Mouse (Mus musculus): ENCODE results near the gene Acot11. TPM values are rescaled to one million over a fixed set of nuclear protein-coding genes. Genes with fewer than 3 reads are reported as not detected.

Acot11 gene
- total RNA-seq (2021), result 10 to 100 TPM; 12.8 to 26.7 TPM

DNA sequence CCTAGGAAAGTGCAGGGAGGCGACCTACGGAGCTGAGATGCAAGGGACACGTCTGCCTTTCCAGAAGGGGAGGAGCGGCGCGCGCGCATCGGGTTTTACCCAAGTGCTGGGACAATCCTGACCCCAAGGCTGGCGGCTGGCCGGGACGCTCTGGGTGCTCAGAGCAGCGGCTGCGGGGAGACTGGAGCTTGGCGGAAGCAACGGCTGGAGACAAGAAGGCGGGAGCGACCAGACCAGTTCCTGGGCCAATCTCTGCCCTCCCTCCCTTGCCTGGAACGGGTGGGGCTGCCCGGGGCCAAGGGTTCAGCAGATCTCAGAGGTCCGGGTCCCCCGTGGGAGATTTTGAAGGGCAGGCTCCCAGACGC, at the start of gene Acot11:
TSS of gene Acot11 (minus strand) at position 89 of the 365 bp plus-strand sequence.
- peak; percentile 70 to 78 for DNase-seq
- intact Hi-C loops (cut with DNase I), result loop anchor here (10.0 kb wide), 2 partner anchors 190 to 360 kb away; partner anchors contain the start of gene Lexm

DNA sequence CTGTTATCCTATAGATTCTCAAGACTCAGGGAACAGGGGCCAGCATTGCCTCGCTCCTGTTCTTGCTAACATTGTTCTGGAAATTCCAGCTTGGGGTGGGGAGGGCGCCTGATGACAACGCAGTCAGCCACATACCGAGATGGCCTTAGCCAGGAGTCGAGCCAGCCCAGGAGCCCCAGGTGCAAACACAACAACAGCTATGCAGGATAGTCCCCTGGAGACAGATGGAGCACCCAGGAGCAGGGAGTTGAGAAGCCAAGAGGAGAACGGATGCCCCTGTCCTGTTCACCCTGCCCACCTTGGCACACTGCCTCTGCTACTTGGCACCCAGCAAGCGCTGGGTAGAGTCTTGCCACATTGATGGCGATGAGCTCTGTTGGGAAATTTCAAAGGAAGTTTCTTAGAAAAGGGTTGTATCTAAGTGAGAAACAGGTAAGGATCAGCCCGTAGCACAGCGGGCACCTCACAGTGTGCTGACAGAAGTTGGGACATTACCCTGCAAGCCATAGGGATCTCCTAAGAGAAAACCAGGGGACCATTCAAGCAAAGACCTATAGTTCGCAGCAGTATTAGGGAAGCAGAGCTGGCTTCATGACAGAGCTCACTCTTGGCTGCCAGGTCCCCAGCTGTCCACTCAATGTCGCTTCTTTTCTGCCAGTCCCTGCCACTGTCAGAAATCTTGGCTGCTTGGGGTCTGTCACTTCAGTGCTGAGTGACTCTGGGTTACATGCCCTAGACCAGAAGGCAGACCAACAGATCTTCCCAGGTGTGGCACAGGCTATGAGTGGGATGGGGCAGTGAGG, 43.7 kb upstream of the Acot11 start:
- DNase-seq, result no peak
- intact Hi-C loops (cut with DNase I), result loop anchor here (2.0 kb wide), 1 partner anchor 18 kb away; no protein-coding TSS in a partner anchor

DNA sequence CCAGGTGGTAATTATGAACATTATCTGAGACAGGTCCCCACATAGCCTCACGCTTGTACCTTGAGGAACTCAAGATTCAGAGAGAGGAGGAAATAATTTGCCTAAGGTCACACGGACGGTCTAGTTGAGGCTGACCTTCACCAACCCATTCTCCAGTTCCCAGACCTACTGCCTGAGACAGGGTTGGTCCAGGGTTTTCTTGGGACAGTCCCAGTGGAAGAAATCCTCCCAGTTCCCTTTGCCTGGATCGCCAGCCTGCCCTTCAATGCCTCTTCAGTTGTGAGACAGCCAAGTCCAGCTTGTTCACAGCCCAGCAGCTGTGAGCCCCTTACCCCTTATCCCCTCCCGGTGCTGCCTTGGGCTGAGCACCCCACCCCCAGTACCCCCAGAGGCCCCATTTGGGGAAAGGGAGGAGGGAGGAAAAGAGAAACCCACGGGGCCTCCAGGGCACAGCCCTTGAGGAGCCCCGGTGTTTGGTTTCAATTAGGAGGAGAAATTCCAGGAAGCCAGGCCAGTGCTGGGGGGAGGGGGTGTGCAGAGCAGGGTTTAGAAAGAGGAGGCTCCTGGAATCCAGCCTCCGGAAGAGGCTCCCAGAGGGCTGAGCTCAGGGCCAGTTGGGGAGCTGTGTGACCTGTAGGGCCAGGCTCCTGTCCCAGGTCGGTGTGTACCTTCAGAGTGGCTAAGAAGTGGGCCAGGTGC, 42.9 kb upstream of the Acot11 start:
- peak; percentile 74 for DNase-seq
- intact Hi-C loops (cut with DNase I), result loop anchor here (2.0 kb wide), 1 partner anchor 19 kb away; no protein-coding TSS in a partner anchor

DNA sequence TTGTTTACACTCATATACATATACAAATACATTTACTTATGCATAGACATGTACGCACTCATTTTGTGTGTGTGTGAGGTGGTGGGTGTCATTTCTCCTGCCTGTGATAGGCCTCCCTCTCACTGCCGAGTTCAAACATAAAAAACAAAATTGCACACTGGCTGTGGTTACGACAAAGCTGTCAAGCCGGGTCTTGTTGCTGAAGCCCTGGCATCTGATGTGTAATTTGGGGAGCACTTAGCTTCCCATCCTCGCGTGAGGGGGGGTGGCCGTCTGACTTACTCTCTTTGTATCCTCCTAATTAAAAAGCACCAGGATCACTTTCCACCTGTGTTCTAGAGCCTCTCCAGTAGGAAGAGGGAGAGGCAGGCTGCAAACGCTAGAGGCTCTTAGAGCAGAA, 37.8 kb upstream of the Acot11 start:
- no peak for DNase-seq
- intact Hi-C loops (cut with DNase I), result no loop called here

DNA sequence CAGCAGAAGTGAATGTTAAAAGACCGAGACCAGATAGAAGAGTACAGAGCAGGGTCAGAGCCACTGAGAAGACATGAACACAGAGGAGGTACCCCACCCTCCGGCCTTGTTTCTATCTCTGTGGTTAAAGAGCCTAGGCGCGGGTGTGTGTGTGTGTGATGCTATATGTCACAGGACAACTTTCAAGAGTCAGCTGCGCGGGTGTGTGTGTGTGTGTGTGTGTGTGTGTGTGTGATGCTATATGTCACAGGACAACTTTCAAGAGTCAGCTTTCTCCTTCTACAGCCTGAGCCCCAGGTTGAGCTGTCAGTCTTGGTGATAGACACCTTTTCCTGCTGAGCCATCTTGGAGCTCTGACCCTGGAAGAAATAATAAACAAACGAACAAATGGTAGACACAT, 37.1 kb upstream of the Acot11 start:
- DNase-seq, result no peak
- intact Hi-C loops (cut with DNase I), result no loop called here

DNA sequence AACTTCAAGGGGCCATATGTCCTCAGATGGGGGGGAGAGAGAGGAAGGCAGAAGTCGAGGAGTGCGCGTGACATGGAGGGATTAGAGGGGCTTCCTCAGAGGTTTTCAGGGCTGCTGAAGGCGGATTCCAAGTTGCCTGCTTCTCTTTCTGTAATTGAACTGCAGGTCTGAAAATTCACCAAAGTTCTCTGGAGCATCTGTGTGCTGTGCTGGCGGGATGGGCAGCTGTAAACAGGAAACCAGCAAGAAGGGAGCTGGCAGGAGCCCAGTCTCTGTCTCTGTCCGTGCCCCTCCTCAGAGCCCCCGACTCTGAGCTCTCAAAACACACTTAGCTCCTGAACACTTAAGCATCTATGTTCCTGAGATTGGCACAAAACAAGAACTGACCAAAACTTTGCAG, 36.5 kb upstream of the Acot11 start:
- intact Hi-C loops (cut with DNase I), result no loop called here
- no peak for DNase-seq

DNA sequence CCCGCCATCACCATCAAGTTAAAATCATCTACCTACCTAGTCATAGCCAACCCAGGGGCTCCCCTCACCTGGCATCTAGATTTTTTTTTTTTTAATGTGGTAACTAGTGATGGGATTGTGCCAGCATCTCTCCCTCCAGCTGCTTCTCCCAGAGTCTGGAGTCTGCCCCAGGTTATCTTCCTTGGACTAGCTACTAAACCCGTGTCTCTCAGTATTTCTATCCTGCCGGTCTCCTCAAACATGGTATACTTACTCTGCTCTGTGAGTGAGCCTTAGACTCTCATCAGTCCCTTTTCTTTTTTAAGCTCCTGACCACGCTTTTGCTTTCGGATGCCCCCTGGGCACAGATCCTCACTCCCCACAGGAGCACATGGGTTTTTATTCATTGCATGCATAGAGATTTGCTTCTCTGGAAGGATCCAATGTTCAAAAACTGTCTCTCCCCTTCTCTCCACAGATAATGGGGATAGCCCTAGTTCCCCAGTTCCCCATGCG, 35.9 kb upstream of the Acot11 start:
- intact Hi-C loops (cut with DNase I), result loop anchor here (1.0 kb wide), 1 partner anchor 70 kb away; the partner anchor contains the start of gene Ssbp3
- no peak for DNase-seq

DNA sequence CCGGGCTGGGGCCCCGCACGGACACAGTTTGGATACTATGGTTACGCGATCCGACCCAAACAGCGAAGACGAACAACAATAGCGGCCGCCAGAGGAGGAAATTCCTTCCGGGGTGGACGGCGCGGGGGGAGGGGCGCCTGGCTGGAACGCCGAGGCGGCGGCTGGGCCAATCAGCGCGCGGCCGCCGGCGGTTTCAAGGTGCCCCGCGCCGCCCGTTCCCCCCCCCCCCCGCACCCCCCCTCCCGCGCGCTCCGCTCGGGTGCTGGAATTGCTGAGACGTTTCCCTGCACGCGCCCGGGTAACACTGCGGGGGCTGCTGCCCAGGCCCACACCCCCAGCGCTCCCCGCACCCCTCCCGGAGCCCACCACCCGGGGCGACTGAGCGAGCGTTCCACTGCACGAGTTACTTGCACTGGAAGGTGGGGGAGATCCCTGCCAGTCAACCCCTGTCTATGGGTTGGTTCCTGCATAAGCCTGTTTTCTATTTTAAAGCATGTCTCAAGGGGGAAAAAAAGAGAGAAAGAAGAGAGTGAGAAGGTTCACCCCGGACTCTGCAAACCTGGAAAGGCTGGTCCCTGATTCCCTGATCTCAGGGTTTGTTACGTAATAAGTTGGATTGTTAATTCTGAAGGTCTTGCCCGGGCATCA, 35.3 kb upstream of the Acot11 start:
- intact Hi-C loops (cut with DNase I), result loop anchor here (1.0 to 5.0 kb wide), 4 partner anchors 70 to 324 kb away; partner anchors contain the start of genes Cyb5rl, Mrpl37 and Ssbp3
- DNase-seq, result peak; percentile 94

DNA sequence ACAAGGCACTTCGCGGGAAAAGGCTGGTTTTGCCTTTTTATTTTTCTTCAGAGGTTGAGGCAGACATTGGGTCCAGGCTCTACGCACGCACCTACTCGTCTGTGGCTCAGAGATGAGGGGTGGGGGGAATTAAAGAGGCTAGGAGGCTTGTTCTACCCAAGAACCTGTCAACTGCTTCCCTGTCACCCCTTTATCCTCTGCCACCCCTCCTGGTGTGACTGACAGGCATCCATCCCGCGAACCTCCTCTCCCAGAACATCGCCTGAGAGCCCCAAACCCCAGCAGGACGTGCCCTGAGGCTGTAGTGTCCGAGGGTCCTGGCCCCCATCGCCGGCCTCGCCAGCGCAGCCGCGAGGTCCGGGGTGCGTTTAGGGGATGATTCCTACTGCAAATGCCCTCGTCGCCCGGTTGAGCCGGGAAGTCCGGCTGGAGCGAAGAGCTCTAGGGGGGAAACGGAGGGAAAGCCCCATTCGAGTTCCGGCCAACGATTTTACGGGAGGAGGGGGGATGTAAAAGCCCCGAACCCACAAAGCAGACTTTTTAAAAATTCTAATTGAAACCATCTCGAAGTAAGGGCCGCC, 34.5 kb upstream of the Acot11 start:
- peak; percentile 66 to 71 for DNase-seq
- intact Hi-C loops (cut with DNase I), result loop anchor here (1.0 to 5.0 kb wide), 3 partner anchors 149 to 325 kb away; partner anchors contain the start of genes Cyb5rl and Mrpl37

DNA sequence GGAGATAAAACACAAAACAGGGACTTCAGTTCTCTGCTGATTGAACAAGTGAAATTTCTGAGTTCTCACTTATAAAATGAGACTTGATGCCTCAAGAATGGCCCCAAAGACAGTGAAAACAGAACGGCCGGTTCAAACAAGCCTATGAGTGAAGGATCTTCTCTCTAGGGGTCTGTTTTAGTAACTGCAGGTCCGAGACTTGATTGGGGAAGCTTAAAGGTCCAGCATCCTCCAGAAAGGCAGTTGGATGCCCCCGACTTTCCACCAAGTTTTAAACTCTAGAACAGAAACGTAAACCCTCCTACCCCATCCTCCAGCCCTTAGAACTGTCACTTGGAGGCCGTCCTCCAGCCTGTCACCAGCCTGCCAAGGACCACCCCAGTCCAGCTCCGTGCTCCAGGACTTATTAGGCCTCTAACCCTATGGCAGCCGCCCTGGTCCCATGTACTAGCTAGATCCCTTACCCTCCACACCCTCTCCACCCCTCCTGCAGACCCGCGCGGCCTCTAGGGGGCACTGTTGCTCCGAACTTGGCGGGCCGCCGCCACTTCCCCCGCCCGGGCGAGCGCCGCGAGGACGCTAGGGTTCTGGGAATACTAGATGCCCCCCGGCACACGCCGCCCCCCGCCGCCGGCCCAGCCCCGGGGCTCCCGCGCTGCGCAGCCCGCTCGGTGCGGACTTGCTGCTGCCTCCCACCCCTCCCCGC, 33.9 kb upstream of the Acot11 start:
- peak; percentile 98 to 99 for DNase-seq
- intact Hi-C loops (cut with DNase I), result loop anchor here (1.0 to 5.0 kb wide), 3 partner anchors 150 to 326 kb away; partner anchors contain the start of genes Cyb5rl and Mrpl37

DNA sequence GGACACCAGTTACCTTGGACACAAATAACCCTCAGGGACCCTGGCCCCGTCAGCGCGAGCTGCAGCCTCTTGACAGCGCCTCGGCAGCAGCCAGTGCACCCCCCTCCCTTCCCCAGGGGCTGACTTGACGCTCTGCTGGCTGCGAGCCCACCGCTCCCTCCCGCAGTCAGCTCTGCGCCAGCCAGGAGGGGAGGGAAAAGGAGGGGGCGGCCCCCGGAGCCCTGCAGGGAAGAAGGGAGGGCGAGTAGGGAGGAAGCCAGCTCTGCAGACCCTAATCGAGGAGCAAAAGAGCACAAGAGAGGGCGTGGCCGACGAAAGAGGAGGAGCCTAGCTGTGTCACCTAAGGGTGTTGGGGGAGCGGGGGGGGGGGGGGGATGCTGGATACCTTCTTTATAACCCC, 33.2 kb upstream of the Acot11 start:
- peak; percentile 76 to 78 for DNase-seq
- intact Hi-C loops (cut with DNase I), result loop anchor here (5.0 kb wide), 1 partner anchor 229 kb away; the partner anchor contains the start of genes Cyb5rl and Mrpl37

DNA sequence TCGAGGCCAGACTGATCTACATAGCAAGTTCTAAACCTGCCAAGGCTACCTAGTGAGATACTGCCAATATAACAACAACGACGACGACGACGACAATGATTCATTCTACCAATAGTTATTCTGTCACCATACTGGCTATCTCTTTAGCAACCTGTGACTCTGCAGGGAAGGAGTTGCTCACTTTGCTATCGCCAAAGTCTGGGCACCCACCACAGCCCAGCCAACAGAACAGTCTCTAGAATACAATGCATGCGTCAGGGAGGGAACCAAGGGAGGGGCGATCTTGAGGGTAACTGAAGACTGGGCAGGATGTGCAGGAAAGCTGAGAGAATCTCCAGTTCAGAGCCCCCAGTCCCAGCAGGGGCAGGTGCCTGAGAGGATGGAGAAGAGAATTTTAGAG, 32.6 kb upstream of the Acot11 start:
- intact Hi-C loops (cut with DNase I), result loop anchor here (5.0 kb wide), 1 partner anchor 230 kb away; the partner anchor contains the start of genes Cyb5rl and Mrpl37

DNA sequence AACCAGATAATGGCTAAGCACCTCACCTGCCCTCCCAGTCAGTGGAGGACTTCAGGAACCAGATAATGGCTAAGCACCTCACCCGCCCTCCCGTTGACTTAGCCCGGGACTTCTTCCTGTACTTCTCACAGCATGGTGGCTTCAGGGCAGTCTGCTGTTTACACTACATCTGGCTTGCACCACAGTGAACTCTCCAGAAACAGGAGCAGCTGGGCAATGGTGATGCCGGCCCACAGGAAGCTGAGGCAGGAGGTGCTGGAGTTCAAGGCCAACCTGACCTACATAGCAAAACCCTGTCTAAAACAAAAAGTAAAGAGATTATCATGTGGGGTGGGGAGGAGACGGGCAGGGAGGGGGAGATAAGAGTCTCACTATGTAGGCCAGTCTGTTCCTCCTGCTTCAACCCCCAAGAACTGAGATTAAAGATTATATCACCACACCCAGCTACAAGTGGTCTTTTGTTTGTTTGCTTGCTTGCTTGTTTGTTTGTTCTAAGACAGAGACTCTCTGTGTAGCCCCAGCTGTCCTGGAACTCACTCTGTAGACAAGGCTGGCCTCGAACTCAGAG, 25.8 kb upstream of the Acot11 start:
- intact Hi-C loops (cut with DNase I), result no loop called here
- DNase-seq, result no peak

More for the DNA sequence above, 32.6 kb upstream of the Acot11 start:
- no peak for DNase-seq

DNA sequence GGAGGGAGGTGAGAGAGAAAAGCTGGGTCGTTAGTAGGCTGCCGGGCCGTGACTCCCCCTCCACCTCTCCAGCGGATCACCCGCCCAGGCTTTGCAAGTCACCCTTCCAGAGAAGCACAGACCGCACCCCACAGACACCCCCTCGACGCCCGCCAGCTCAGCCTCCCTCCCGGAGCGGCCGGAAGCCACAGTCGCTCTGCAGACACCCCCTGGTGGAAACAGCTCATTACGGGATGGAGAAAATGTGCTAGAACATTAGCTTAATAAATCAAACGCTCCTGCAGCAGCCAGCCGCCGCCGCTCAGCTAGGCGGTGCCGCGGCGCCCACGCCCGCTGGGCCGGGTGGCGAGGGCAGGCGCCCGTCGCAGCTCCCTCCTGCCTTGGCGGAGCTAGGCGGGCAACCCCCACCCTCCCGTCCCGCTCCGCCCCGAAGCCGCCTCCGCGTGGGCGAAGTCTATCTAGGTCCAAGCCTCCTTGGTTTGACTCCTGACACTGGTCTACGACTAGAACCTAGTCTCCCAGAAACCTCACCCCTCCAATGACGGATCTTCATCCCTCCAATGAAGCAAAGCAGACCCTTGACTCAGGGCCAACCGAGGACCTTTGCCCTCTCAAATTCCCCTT, 23.1 kb upstream of the Acot11 start:
- DNase-seq, result peak; percentile 76 to 83
- intact Hi-C loops (cut with DNase I), result no loop called here

DNA sequence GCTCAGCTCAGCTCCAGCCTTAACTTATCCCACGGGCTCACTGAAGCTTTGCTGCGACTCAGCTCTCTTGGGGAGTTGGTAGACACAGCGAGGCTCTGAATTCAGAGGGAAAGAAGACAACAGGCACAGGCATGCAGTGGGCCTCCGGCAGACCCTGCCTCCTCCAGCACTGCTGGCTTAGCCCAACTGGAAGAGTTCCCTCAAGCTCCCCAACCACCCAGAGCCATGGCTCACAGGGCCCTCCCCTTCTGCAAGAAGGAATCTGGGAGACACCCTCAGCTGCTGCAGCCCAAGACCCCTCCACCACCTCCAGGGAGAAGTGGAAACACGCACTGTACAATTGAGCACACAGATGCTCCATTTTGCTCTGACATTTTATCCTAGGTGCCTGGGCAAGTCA, 20.4 kb upstream of the Acot11 start:
- DNase-seq, result no peak
- intact Hi-C loops (cut with DNase I), result no loop called here

DNA sequence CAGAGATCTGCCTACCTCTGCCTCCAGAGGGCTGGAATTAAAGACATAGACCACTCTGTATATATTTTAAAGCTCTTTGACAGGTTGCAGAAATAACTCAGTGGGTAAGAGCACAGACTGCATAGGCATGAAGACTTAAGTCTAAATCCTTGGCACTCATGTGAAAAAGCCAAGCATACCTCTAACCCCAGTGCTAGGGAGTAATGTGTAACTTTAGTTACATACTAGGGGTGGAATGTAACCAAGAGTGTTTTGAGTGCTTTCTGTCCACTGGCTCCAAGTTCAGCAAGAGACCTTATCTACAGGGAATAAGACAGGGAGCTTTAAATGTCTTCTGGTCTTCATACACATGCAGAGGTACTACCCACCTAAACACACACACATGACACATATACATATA, 14.6 kb upstream of the Acot11 start:
- intact Hi-C loops (cut with DNase I), result no loop called here
- no peak for DNase-seq

DNA sequence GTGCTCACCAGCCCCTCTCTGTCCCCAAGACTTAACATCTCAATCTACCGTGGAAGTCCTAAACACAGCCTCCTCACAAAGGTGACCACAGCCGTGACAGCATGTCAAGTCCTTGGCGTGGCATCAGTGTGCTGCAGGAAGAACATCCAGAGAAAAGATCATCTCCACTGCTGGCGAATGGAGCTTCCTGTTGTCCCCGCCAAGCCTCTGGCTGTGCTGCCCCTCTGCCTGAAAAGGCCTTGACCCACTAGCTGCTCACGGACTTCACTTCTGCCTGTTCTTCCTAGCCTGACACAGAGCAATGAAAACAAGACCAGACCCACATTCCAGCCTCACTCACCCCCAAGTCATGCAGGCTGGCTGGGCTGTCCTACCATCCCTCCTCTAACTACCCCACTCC, 13.5 kb upstream of the Acot11 start:
- intact Hi-C loops (cut with DNase I), result no loop called here
- no peak for DNase-seq

DNA sequence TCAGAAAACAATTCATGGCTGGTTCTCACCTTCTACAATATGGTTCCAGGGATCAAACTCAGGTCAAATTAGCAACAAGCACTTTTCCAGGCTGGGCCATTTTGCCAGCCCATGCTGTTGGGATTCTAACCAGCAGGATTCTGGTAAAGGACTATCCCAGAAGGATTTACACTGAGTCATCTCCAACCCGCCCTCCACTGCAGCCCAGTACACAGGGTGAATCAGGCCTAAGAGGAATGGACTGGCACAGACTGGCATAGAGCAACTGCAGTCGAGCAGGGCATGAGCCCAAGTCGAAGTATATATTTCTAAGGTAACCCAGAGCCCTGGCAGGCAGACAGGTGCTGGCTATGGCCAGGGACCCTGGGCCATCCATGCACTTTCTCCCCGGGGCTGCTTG, 12.2 kb upstream of the Acot11 start:
- intact Hi-C loops (cut with DNase I), result no loop called here
- DNase-seq, result no peak

Data from heart, postnatal 10 days (tissue).